Mouse (Mus musculus) forelimb bud, embryonic 11.5 days (tissue): Measurements from ENCODE around the gene Kif22.

Experiments used
- DNase-seq: peaks from one replicate; pipeline ENCODE4 v3.0.0-alpha.2; 2012; ENCODE audit warnings: low read depth, low spot score

The Kif22 gene

GRCm38 (mm10) chr7:127031244-127031643, 11.0 kb downstream of the Kif22 start:
- DNase-seq: no peak

DNA sequence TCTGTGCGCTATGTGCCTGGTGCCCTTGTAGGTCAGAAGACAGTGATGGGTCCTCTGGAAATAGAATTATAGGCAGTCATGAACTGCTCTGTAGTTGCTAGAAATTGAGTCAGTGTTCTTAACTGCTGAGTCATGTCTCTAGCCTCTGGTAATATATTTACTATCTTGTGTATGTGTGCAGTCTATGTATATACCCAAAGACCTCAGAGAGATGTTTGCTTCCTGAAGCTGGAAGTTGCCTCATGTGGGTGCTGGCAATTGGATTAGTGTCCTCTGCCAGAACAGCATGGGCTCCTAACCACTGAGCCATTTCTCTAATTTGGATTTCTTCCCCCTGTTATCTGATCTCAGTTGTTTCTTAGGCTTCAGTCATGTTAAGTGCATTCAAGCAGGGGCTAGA, 12.1 kb downstream of the Kif22 start:
- no peak for DNase-seq

- no peak for DNase-seq
These were observed 14.4 kb downstream of the Kif22 start for GRCm38 (mm10) chr7:127027885-127028284.

- DNase-seq: peak; percentile 99
These were observed 15.1 kb downstream of the Kif22 start, which contains the start of gene Maz for GRCm38 (mm10) chr7:127026984-127027726. TSS of gene Maz (minus strand) at chr7:127027037.

- DNase-seq: no peak
These were observed 15.7 kb downstream of the Kif22 start for GRCm38 (mm10) chr7:127026616-127026983.

DNA sequence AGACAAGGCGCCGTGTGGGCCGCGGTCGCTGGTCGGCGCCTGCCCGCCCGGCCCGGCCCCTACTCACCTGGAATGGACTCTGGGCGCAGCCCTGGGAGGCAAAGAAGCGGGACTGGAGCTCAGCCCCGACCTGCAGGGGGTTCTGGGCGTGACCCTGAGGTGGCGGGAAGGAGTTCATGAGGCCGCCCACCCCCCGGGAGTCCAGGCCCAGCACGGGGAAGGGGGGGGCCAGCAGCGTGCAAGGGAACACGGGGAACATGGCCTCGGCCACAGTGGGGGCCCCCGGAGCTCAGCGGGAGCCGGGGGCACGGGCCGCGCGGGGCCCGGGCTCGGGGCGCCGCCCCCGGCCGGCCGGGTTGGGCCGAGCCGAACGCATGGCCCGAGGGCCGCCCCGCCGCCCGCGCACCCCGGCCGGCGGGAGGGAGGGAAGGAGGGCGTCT, 16.1 kb downstream of the Kif22 start:
- DNase-seq: peak; percentile 64

- DNase-seq: no peak
These were observed 16.6 kb downstream of the Kif22 start for GRCm38 (mm10) chr7:127025556-127026160.

DNA sequence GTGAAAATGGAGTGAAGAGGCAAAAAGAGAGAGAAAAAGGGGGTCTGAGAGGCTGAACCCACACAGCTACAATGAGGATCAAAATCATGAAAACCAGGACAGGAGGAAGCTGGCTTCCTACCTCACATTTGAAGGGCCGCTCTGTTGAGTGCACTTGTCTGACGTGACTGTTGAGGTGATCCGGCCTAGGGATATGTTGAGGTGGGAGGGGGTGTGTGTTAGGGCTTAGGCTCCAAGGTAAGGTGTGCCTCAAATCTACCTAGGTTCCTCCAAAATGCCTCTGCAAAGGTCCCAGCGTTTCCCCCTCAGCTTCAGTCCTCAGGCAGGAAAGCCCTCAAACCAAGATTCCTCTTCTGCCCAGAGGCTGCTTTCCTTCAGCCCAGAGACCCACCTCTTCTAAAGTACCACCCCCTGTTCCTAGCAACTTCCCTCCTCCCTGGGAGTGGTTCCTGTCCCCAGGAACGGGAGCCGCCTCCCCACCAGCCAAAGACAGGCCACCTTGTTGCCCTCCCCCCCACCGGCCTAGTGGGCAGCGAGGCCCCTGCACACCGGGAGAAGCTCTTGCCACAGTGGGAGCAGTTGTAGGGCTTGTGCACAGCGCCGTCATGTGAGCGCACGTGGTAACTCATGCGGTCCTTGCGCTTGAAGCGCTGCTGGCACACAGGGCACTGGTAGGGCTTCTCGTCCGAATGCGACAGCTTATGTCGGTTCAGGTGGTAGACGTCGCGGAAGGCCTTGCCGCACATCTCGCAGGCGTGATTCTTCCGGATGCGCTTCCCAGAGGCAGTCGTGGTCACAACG, 17.3 kb downstream of the Kif22 start:
- DNase-seq: peak; percentile 78

DNA sequence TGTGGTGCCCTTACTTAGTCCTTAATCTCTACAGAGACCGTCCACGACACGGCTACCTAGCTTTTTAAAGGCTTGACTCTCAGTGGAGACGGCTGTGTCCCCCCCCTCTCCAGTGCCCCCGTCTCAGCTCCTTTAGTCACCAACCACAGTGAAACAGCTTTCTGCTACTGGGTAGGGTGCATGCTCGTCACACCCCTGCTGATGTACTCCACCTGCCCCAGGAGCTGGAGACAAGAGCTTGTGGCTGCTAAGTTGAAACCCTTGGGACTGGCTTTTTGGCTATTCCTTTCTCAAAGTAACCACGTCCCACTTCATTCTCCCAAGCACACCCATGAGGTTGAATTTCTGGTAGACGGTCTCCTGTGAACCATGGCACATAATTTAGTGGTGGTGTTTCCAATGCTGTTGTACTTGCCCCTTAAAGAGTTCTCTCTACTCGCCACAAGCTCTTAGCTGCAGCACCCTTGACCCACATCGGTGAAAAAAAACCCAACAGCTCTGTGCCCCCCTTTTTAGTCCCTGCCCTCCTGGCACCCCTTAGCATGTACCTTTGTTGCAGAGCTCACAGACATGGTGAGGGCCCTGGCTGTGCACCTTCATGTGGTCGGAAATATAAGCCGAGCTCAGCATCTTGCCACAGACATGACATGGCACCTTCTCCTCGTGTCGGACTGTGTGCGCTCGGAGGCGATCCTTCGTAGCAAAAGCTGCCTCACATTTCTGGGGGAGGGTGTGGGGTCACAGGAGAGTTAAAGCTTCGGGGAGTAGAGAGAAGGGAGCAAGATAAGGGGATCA, 18.2 kb downstream of the Kif22 start:
- DNase-seq: no peak

DNA sequence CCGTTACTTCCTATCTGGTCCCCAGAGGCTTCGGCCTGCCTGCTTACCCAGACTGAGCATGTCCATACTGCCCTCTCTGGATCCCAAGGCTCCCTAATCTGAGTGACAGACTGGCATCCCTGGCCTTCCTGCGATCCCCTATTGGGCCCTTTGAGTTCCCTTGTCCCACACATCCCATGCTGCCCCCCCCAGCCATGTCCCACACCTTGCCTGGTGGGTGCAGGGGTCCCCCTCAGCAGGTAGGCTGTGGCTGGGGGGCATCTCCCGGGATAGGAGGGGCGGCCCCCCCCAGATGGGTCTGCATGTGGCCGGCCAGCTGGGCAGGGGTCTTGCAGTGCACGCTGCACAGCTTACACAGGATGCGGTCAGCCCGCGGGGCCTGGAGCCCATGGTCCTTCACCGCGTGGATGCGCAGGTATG, 19.0 kb downstream of the Kif22 start:
- no peak for DNase-seq

- no peak for DNase-seq
These were observed 19.6 kb downstream of the Kif22 start for GRCm38 (mm10) chr7:127022528-127023271.

GRCm38 (mm10) chr7:127021563-127022527, 20.4 kb downstream of the Kif22 start:
- peak; percentile 26 for DNase-seq

DNA sequence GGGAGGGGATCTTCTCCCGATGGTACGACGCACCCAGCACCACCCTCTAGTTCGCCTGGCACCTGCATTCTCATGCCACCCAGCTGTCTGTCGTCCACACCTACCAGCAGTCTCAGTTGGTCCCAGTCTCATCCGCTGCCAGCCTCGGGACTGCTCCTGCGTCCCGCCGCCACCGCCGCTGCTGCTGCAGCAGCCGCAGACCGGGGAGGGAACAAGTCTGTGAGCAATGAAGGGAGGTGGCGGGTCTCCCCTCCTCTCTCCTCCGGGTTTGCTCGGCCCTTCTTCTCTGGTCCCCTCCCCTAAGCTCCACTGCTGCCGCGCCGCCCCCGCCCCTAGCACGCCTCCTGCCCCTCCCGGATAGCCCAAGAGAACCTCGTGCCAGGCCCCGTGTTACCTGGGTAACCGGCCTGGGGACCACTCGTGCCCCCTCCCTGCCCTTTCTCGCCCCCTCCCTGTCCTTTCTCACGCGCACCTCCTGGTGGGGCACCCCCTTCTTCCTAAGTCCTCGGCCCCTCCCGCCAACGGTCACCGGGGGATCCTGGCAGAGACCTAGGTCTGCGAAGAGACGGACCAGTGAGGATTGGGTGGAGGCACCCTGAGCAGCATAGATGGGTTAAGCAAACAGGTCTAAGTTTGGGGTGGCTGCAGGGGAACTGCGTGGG, 21.2 kb downstream of the Kif22 start, which contains the start of the genes Gm42742 and Prrt2:
TSS of gene Gm42742 (minus strand) at position 197 of the 662 bp plus-strand sequence.
TSS of gene Prrt2 (minus strand) at position 311 of the 662 bp plus-strand sequence.
- peak; percentile 47 for DNase-seq

DNA sequence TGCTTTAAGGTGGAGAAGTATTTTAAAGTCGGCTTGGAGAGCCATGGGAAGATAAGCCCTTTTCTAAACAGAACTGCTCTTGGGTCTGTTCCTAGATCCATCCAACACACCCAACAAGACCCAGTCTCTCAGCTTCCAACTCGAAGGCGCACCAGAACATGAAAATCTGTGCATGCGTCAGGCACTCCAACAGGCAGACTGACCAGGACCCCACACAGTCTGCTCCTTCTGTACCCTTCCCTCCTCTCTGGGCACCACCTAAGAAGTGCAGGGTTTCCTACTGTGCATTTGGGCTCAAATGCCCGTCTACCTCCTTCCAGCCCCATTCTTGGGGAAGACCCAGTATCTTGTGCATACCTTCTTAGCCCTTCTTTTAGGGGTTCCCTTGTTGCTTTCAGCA, 21.8 kb downstream of the Kif22 start:
- DNase-seq: no peak

DNA sequence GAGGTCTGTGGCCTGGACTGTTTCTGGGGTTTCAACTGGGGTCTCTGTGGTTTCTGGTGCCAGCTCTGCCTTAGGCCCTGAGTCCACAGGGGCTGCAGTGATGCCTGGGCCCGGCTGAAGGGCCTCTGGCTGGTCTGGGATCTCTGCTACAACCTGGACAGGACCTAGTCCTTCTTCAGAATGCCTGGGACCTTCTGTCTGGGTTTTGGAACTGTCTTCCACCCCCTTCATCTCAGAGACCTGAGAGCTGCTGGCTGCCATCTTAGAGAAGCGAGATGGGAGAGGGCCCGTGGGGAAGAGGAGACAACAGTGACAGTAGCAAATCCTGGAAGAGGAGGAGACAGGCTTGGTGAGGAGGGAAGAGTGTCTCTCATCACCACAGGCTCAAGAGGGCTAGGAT, 22.2 kb downstream of the Kif22 start:
- DNase-seq: no peak

DNA sequence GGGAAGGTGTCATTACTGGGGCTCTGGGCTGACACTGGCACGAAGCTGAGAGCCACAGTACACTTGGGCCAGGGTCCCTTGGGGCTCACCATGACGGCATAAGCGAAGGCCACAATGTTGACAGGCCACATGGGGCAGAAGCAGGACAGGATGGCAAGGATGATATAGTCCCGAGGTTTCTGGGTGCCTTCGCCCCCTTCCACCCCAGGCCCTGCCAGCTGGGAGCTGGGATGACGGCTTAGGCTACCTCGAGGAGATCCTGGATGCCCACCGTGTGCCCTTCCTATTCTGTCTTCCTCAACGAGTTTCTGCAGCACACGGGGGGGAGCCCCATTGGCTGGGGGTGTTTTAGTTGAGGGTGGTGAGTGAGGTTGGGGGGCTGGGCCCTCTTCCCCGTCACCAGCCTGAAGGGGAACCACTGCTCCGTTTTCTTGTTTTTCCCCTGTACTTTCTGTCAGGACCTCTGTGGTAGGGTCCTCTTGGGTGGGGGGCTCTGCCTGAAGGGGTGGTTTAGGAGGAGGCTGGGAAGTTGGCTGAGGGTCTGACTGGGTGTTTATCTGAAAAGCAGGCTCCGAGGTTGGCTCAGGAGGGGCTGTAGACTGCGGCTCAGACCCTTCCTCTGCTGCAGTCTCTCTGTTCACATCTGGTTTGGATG, 22.8 kb downstream of the Kif22 start:
- no peak for DNase-seq

GRCm38 (mm10) chr7:127018416-127019305, 23.6 kb downstream of the Kif22 start:
- DNase-seq: no peak
